Mouse (Mus musculus) adrenal gland (tissue): ENCODE results near the gene Spta1.

ENCODE experiments used
- intact Hi-C: fragments of 180-260 bp; cut with DNase I; formaldehyde crosslinking; loops from one replicate; pipeline ENCODE4 v1.15.1; 2025

The Spta1 gene

GRCm38 (mm10) chr1:174251961-174252360 is 79.4 kb downstream of the Spta1 start, which contains the start of gene Olfr419:
Gene Olfr419 (minus strand): TSS chr1:174252061.
- intact Hi-C loops, result no loop called here

- intact Hi-C loops, result no loop called here
These were observed 95.2 kb downstream of the Spta1 start for GRCm38 (mm10) chr1:174267816-174268215.

- intact Hi-C loops, result no loop called here
These were observed 96.6 kb downstream of the Spta1 start for GRCm38 (mm10) chr1:174269162-174269561.

GRCm38 (mm10) chr1:174270643-174271042 is 98.1 kb downstream of the Spta1 start:
- intact Hi-C loops, result no loop called here
